Comparison of ENCODE assay signal across 19 mouse cellular contexts in the genomic region with DNA sequence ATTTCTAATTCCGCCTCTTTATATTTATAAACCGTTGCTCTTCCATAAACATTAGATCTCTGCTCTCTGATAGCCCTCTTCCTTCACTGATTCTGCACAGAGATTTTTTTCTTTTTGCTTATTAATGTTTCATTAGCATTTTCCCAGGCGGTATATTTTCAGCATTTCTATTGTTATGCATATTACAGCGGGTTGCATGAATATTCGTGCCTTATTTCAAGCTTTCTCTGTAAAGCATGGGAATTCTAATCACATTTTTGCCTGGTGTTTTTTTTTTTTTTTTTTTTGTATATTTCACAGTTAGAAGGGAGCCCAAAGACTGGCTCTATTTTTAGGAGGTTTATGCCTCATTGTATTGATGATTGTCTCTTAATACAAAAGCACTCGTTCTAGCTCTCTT. TPM values are rescaled to one million over a fixed set of nuclear protein-coding genes. Genes with fewer than 3 reads are reported as not detected.
DNase-seq lines count a peak whose midpoint lies in the region; ATAC-seq and TF ChIP-seq lines count a peak whose summit lies in the region.
"Had no signal": no experiment of that assay in that cellular context is flagged by ENCODE, and none has a peak within 500 bp of the region (broad histone marks: within the 10 kb centered on the region; RNA-seq: fewer than 3 reads in every experiment).

No protein-coding gene starts in this region.

- TF ChIP-seq CTCF in forebrain, postnatal 0 days (IDR thresholded peaks at IDR 0.05; ENCODE audit: low read depth) = no peak

- no peak overlapping the region for H3K27ac ChIP-seq in forebrain, embryonic 15.5 days (replicated peaks)
- H3K27ac ChIP-seq in forebrain, embryonic 11.5 days (ENCODE audit: low read depth, low read length) = no peak overlapping the region
- H3K27ac ChIP-seq in midbrain, embryonic 12.5 days (replicated peaks) = no peak overlapping the region
- H3K27ac ChIP-seq in midbrain, embryonic 10.5 days (replicated peaks) = no peak overlapping the region
- H3K27ac ChIP-seq in forebrain, postnatal 0 days (ENCODE audit: low read depth, low read length) = no peak overlapping the region
- H3K27ac ChIP-seq: embryonic facial prominence, embryonic 10.5 days; heart, adult 2 months; heart, embryonic 15.5 days; hindbrain, postnatal 0 days had no signal

- no peak for DNase-seq in forebrain, embryonic 11.5 days (ENCODE audit: low spot score)
- DNase-seq in midbrain, embryonic 10.5 days (ENCODE audit: low spot score) = no peak
- DNase-seq in forebrain, postnatal 0 days = no peak
- no peak for DNase-seq in liver
- DNase-seq: adrenal gland, adult 2 months; adrenal gland, postnatal 25 days; cerebellum, adult 2 months; cerebellum, postnatal 10 days; gastrocnemius, postnatal 14 days; heart, adult 2 months; heart, postnatal 14 days had no signal

- no peaks in the 10 kb centered on the region for H3K27me3 ChIP-seq in forebrain, embryonic 15.5 days
- H3K27me3 ChIP-seq in forebrain, embryonic 11.5 days (ENCODE audit: control insufficient read depth, insufficient read depth, low read length) = no peaks in the 10 kb centered on the region
- H3K27me3 ChIP-seq in midbrain, embryonic 12.5 days = no peaks in the 10 kb centered on the region
- H3K27me3 ChIP-seq in midbrain, embryonic 10.5 days (ENCODE audit: low read depth, poor library complexity, severe bottlenecking) = no peaks in the 10 kb centered on the region
- H3K27me3 ChIP-seq in forebrain, postnatal 0 days (ENCODE audit: insufficient read depth, low read length) = no peaks in the 10 kb centered on the region
- H3K27me3 ChIP-seq: CH12.LX; heart, embryonic 15.5 days; Patski had no signal

- H3K9ac ChIP-seq in forebrain, embryonic 15.5 days (replicated peaks) = no peak overlapping the region
- H3K9ac ChIP-seq in forebrain, embryonic 11.5 days (ENCODE audit: low read length) = no peak overlapping the region
- no peak overlapping the region for H3K9ac ChIP-seq in midbrain, embryonic 12.5 days (replicated peaks)
- H3K9ac ChIP-seq in forebrain, postnatal 0 days = no peak overlapping the region
- H3K9ac ChIP-seq: heart, embryonic 15.5 days had no signal

- 18% methylated on average over 6 of the region's 6 CpGs for WGBS in forebrain, embryonic 15.5 days
- WGBS in forebrain, embryonic 11.5 days = 57% methylated on average over 6 of the region's 6 CpGs
- 37% methylated on average over 6 of the region's 6 CpGs for WGBS in midbrain, embryonic 12.5 days
- 83% methylated on average over 6 of the region's 6 CpGs for WGBS in midbrain, embryonic 10.5 days
- WGBS in forebrain, postnatal 0 days = 21% methylated on average over 6 of the region's 6 CpGs

- H3K9me3 ChIP-seq in forebrain, embryonic 15.5 days = no peaks in the 10 kb centered on the region
- no peaks in the 10 kb centered on the region for H3K9me3 ChIP-seq in forebrain, embryonic 11.5 days (ENCODE audit: control insufficient read depth, low read length)
- no peaks in the 10 kb centered on the region for H3K9me3 ChIP-seq in midbrain, embryonic 12.5 days
- H3K9me3 ChIP-seq in midbrain, embryonic 10.5 days (replicated peaks) = peaks cover 4% of the 10 kb centered on the region
- H3K9me3 ChIP-seq in forebrain, postnatal 0 days (ENCODE audit: low read length) = no peaks in the 10 kb centered on the region
- H3K9me3 ChIP-seq: embryonic facial prominence, embryonic 10.5 days; heart, embryonic 15.5 days had no signal

- H3K4me2 ChIP-seq in forebrain, embryonic 15.5 days (replicated peaks) = no peak overlapping the region
- H3K4me2 ChIP-seq in forebrain, embryonic 11.5 days (ENCODE audit: low read depth, low read length, severe bottlenecking) = no peak overlapping the region
- H3K4me2 ChIP-seq in midbrain, embryonic 12.5 days (replicated peaks) = no peak overlapping the region
- no peak overlapping the region for H3K4me2 ChIP-seq in forebrain, postnatal 0 days (ENCODE audit: low read depth)
- H3K4me2 ChIP-seq: heart, embryonic 11.5 days; heart, embryonic 15.5 days had no signal

- peaks cover 15% of the 10 kb centered on the region for H3K4me1 ChIP-seq in forebrain, embryonic 15.5 days
- no peaks in the 10 kb centered on the region for H3K4me1 ChIP-seq in forebrain, embryonic 11.5 days (replicated peaks; ENCODE audit: control insufficient read depth, insufficient read depth, low read length)
- peaks cover 8% of the 10 kb centered on the region; the same call in 1 of the 2 replicates for H3K4me1 ChIP-seq in midbrain, embryonic 12.5 days
- peaks cover 20% of the 10 kb centered on the region for H3K4me1 ChIP-seq in midbrain, embryonic 10.5 days
- H3K4me1 ChIP-seq in forebrain, postnatal 0 days (ENCODE audit: insufficient read depth) = no peaks in the 10 kb centered on the region
- H3K4me1 ChIP-seq: embryonic facial prominence, embryonic 10.5 days; heart, embryonic 15.5 days had no signal

- H3K36me3 ChIP-seq in forebrain, embryonic 15.5 days = no peaks in the 10 kb centered on the region
- H3K36me3 ChIP-seq in forebrain, embryonic 11.5 days (ENCODE audit: control insufficient read depth, insufficient read depth, low read length) = no peaks in the 10 kb centered on the region
- H3K36me3 ChIP-seq in midbrain, embryonic 12.5 days = no peaks in the 10 kb centered on the region
- H3K36me3 ChIP-seq in midbrain, embryonic 10.5 days = no peaks in the 10 kb centered on the region
- no peaks in the 10 kb centered on the region for H3K36me3 ChIP-seq in forebrain, postnatal 0 days (ENCODE audit: insufficient read depth)
- H3K36me3 ChIP-seq: embryonic facial prominence, embryonic 10.5 days; heart, embryonic 15.5 days had no signal

- ATAC-seq in forebrain, embryonic 15.5 days (replicated peaks) = peak; percentile 35; the same call in 1 of the 2 replicates
- ATAC-seq in forebrain, embryonic 11.5 days (replicated peaks; ENCODE audit: low FRiP score) = no peak
- ATAC-seq in midbrain, embryonic 12.5 days (ENCODE audit: low FRiP score, low read depth) = peak; percentile 23; the same call in 1 of the 2 replicates
- peak; percentile 68; the same call in 1 of the 2 replicates for ATAC-seq in forebrain, postnatal 0 days
- ATAC-seq: hindbrain, postnatal 0 days; Patski had no signal

- H3K4me3 ChIP-seq in forebrain, embryonic 15.5 days = no peak overlapping the region
- H3K4me3 ChIP-seq in forebrain, embryonic 11.5 days (ENCODE audit: low read depth, low read length) = no peak overlapping the region
- H3K4me3 ChIP-seq in midbrain, embryonic 12.5 days = no peak overlapping the region
- H3K4me3 ChIP-seq in midbrain, embryonic 10.5 days = no peak overlapping the region
- H3K4me3 ChIP-seq in forebrain, postnatal 0 days (ENCODE audit: low read depth, low read length) = no peak overlapping the region
- H3K4me3 ChIP-seq: embryonic facial prominence, embryonic 10.5 days; heart, adult 2 months; heart, embryonic 15.5 days had no signal

RNA-seq across cellular contexts. Expression of a gene that starts 13.2 kb away (rescaled TPM):
- polyA plus RNA-seq in forebrain, embryonic 15.5 days (2015; fragmentation: Nextera tagmentation; extraction: Ambion mirVana) = 124 and 138 TPM in 2 replicates
- polyA plus RNA-seq in forebrain, embryonic 11.5 days (2014; fragmentation: Nextera tagmentation; extraction: Ambion mirVana) = 50.1 and 50.4 TPM in 2 replicates
- 77.8 and 85.0 TPM in 2 replicates for polyA plus RNA-seq in midbrain, embryonic 12.5 days (2016; fragmentation: Nextera tagmentation; extraction: Ambion mirVana)
- 36.6 and 40.0 TPM in 2 replicates for polyA plus RNA-seq in midbrain, embryonic 10.5 days (2016; fragmentation: Nextera tagmentation; extraction: Ambion mirVana)
- total RNA-seq in forebrain, postnatal 0 days (2014; rRNA removed) = 215 and 218 TPM in 2 replicates
- polyA plus RNA-seq in forebrain, postnatal 0 days (2015; fragmentation: Nextera tagmentation; extraction: Ambion mirVana) = 118 and 129 TPM in 2 replicates
